Mouse (Mus musculus) mesoderm, embryonic 11.5 days (tissue): ENCODE measurements around the gene Fcgbp.
"Not testable (repeated sequence)": the region's sequence is repeated elsewhere in the genome, so short reads cannot be mapped to it uniquely, and the experiment has no call there.

Source experiments
- DNase-seq: peaks from one replicate; pipeline ENCODE4 v3.0.0-alpha.2; 2012; ENCODE audit warnings: low read depth, low spot score

Fcgbp gene

GRCm38 (mm10) chr7:28149841-28150240 is 78.8 kb downstream of the Fcgbp start:
- no peak for DNase-seq

- peak; percentile 51 for DNase-seq
Measured at GRCm38 (mm10) chr7:28151584-28152221, 80.7 kb downstream of the Fcgbp start.

GRCm38 (mm10) chr7:28153595-28153994 is 82.6 kb downstream of the Fcgbp start:
- not testable (repeated sequence) for DNase-seq

GRCm38 (mm10) chr7:28159292-28159691 is 88.3 kb downstream of the Fcgbp start:
- no peak for DNase-seq

GRCm38 (mm10) chr7:28159893-28160292 is 88.9 kb downstream of the Fcgbp start:
- no peak for DNase-seq

- no peak for DNase-seq
Measured at GRCm38 (mm10) chr7:28161163-28161749, 90.2 kb downstream of the Fcgbp start.

- DNase-seq = no peak
Measured at GRCm38 (mm10) chr7:28165406-28165805, 94.4 kb downstream of the Fcgbp start.

- DNase-seq = peak; percentile 76
Measured at GRCm38 (mm10) chr7:28168320-28169115, 97.5 kb downstream of the Fcgbp start.

- peak; percentile 95 for DNase-seq
Measured at GRCm38 (mm10) chr7:28169489-28170422, 98.7 kb downstream of the Fcgbp start, which contains the start of gene Fbl. Gene Fbl, plus strand, starts transcription at chr7:28169710.
